Mouse (Mus musculus) heart, embryonic 11.5 days (tissue): Measurements from ENCODE around the gene Eras. TPM values are rescaled to one million over a fixed set of nuclear protein-coding genes. Genes with fewer than 3 reads are reported as not detected.

Source experiments
- ATAC-seq: fragments of 200-750 bp; cut with Nextera tagmentation; replicated peaks from 2 replicates; pipeline ENCODE4 v1.8.0; 2017; ENCODE audit warnings: moderate library complexity; ENCODE audit not compliant: insufficient number of reproducible peaks, low FRiP score, low TSS enrichment
- H3K27ac ChIP-seq: fragments of 300-500 bp; sonication (generic); 2 replicates; pipeline ENCODE4 v1.5.1; 2014; ENCODE audit warnings: mild to moderate bottlenecking, low read depth, low read length
- H3K27me3 ChIP-seq: fragments of 300-500 bp; sonication (generic); 2 replicates; pipeline ENCODE4 v1.6.1; 2014; ENCODE audit warnings: mild to moderate bottlenecking, low read length, mixed read lengths; ENCODE audit not compliant: control insufficient read depth, insufficient read depth
- H3K36me3 ChIP-seq: fragments of 300-500 bp; sonication (generic); 2 replicates; pipeline ENCODE4 v1.6.1; 2014; ENCODE audit warnings: mild to moderate bottlenecking, low read length, moderate library complexity, mixed read lengths; ENCODE audit not compliant: control insufficient read depth, insufficient read depth
- H3K4me1 ChIP-seq: fragments of 300-500 bp; sonication (generic); 2 replicates; pipeline ENCODE4 v1.6.1; 2014; ENCODE audit warnings: low read length; ENCODE audit not compliant: control insufficient read depth, insufficient read depth
- H3K4me2 ChIP-seq: fragments of 300-500 bp; sonication (generic); 2 replicates; pipeline ENCODE4 v1.6.1; 2014; ENCODE audit warnings: mild to moderate bottlenecking, moderate library complexity
- H3K4me3 ChIP-seq: fragments of 300-500 bp; sonication (generic); 2 replicates; pipeline ENCODE4 v1.5.1; 2014; ENCODE audit warnings: low read depth, low read length
- H3K9ac ChIP-seq: fragments of 300-500 bp; sonication (generic); 2 replicates; pipeline ENCODE4 v1.6.1; 2014; ENCODE audit warnings: mild to moderate bottlenecking, low read depth, low read length, moderate library complexity
- H3K9me3 ChIP-seq: fragments of 300-500 bp; sonication (generic); replicated peaks from 2 replicates; pipeline ENCODE4 v1.6.1; 2016; ENCODE audit warnings: low read length; ENCODE audit not compliant: control insufficient read depth
- WGBS: fragments of 180-500 bp; shearing (Covaris S2); extraction: QIAGEN DNeasy Blood & Tissue Kit; methylation state at CpG from one replicate; pipeline ENCODE4 v1.1.7; 2014; ENCODE audit not compliant: insufficient replicate concordance; 5-methylcytosine and 5-hydroxymethylcytosine counted together
- polyA plus RNA-seq: library from polyadenylated mRNA; unstranded; fragments of >200 nt; fragmentation: Nextera tagmentation; extraction: Ambion mirVana; gene quantifications from 2 replicates; pipeline ENCODE4 v1.2.1, GENCODE M21; 2014

Gene Eras
- polyA plus RNA-seq, 1 experiment from 2014 or later = not detected

GRCm38 (mm10) chrX:7958868-7959267, 30.5 kb upstream of the Eras start:
- no peak overlapping the region for H3K4me3 ChIP-seq
- H3K9me3 ChIP-seq = no peaks in the 10 kb centered on the region
- H3K27me3 ChIP-seq = no peaks in the 10 kb centered on the region; the same call in 1 of the 2 replicates
- H3K4me1 ChIP-seq = no peaks in the 10 kb centered on the region
- no peak for ATAC-seq
- H3K4me2 ChIP-seq = no peak overlapping the region
- H3K9ac ChIP-seq = no peak overlapping the region
- no peaks in the 10 kb centered on the region for H3K36me3 ChIP-seq
- 90% methylated on average over 9 of the region's 9 CpGs for WGBS
- no peak overlapping the region for H3K27ac ChIP-seq

GRCm38 (mm10) chrX:7950091-7950490, 21.7 kb upstream of the Eras start:
- H3K36me3 ChIP-seq = no peaks in the 10 kb centered on the region
- no peaks in the 10 kb centered on the region for H3K27me3 ChIP-seq
- H3K4me2 ChIP-seq = no peak overlapping the region
- 86% methylated on average over 7 of the region's 7 CpGs for WGBS
- H3K27ac ChIP-seq = no peak overlapping the region
- ATAC-seq = no peak
- no peak overlapping the region for H3K9ac ChIP-seq
- H3K4me1 ChIP-seq = no peaks in the 10 kb centered on the region
- no peak overlapping the region for H3K4me3 ChIP-seq
- no peaks in the 10 kb centered on the region for H3K9me3 ChIP-seq

GRCm38 (mm10) chrX:7947900-7948492, 19.6 kb upstream of the Eras start:
- H3K36me3 ChIP-seq = no peaks in the 10 kb centered on the region
- no peaks in the 10 kb centered on the region for H3K27me3 ChIP-seq
- peak; percentile 93 for ATAC-seq
- no peaks in the 10 kb centered on the region for H3K9me3 ChIP-seq
- H3K4me2 ChIP-seq = peak overlapping the region; percentile 62
- peak overlapping the region; percentile 53 for H3K4me3 ChIP-seq
- peak overlapping the region; percentile 35; the same call in 1 of the 2 replicates for H3K27ac ChIP-seq
- no peaks in the 10 kb centered on the region for H3K4me1 ChIP-seq
- peak overlapping the region; percentile 63; the same call in 1 of the 2 replicates for H3K9ac ChIP-seq
- 10% methylated on average over 38 of the region's 38 CpGs for WGBS

- no peaks in the 10 kb centered on the region for H3K27me3 ChIP-seq
- WGBS = 13% methylated on average over 35 of the region's 37 CpGs
- H3K4me3 ChIP-seq = peak within 1 kb of the TSS; percentile 53
- H3K4me1 ChIP-seq = no peaks in the 10 kb centered on the region
- peak within 1 kb of the TSS; percentile 67; the same call in 1 of the 2 replicates for H3K9ac ChIP-seq
- peak; percentile 44 for ATAC-seq
- H3K36me3 ChIP-seq = no peaks in the 10 kb centered on the region
- H3K4me2 ChIP-seq = peak within 1 kb of the TSS; percentile 62
- no peaks in the 10 kb centered on the region for H3K9me3 ChIP-seq
- H3K27ac ChIP-seq = peak within 1 kb of the TSS; percentile 35; the same call in 1 of the 2 replicates
These were observed 18.9 kb upstream of the Eras start, which contains the start of gene Hdac6 for GRCm38 (mm10) chrX:7947108-7947899. TSS of gene Hdac6 (minus strand) at chrX:7947889.

GRCm38 (mm10) chrX:7945618-7946017, 17.2 kb upstream of the Eras start:
- Histone ChIP-seq H3K36me3 (no peaks in the 10 kb centered on the region), H3K4me3 (no peak overlapping the region), H3K4me2 (no peak overlapping the region), H3K4me1 (no peaks in the 10 kb centered on the region), H3K9me3 (no peaks in the 10 kb centered on the region), H3K27me3 (no peaks in the 10 kb centered on the region), H3K9ac (no peak overlapping the region), H3K27ac (no peak overlapping the region)
- 84% methylated on average over 8 of the region's 8 CpGs for WGBS
- no peak for ATAC-seq

GRCm38 (mm10) chrX:7937667-7938066, 9.3 kb upstream of the Eras start:
- ATAC-seq = no peak
- WGBS = 89% methylated on average over 6 of the region's 6 CpGs
- Histone ChIP-seq H3K4me2 (no peak overlapping the region), H3K4me3 (no peak overlapping the region), H3K36me3 (no peaks in the 10 kb centered on the region; the same call in 1 of the 2 replicates), H3K9me3 (no peaks in the 10 kb centered on the region), H3K9ac (no peak overlapping the region), H3K4me1 (no peaks in the 10 kb centered on the region), H3K27me3 (no peaks in the 10 kb centered on the region), H3K27ac (no peak overlapping the region)

GRCm38 (mm10) chrX:7936874-7937273, 8.5 kb upstream of the Eras start:
- no peak overlapping the region for H3K4me3 ChIP-seq
- no peaks in the 10 kb centered on the region for H3K4me1 ChIP-seq
- no peaks in the 10 kb centered on the region; the same call in 1 of the 2 replicates for H3K36me3 ChIP-seq
- H3K27ac ChIP-seq = no peak overlapping the region
- WGBS = 44% methylated on average over 11 of the region's 11 CpGs
- H3K4me2 ChIP-seq = no peak overlapping the region
- H3K27me3 ChIP-seq = no peaks in the 10 kb centered on the region
- ATAC-seq = no peak
- H3K9ac ChIP-seq = no peak overlapping the region
- no peaks in the 10 kb centered on the region for H3K9me3 ChIP-seq

GRCm38 (mm10) chrX:7927116-7927515, 1.3 kb downstream of the Eras start:
- H3K4me3 ChIP-seq = no peak overlapping the region
- WGBS = 19% methylated on average over 10 of the region's 10 CpGs

More at GRCm38 (mm10) chrX:7927116-7927515, 1.3 kb downstream of the Eras start:
- Histone ChIP-seq H3K27me3 (peaks cover 55% of the 10 kb centered on the region), H3K4me2 (peak overlapping the region; percentile 24), H3K9me3 (peaks cover 3% of the 10 kb centered on the region; the same call in 1 of the 2 replicates), H3K4me1 (no peaks in the 10 kb centered on the region), H3K9ac (no peak overlapping the region), H3K27ac (no peak overlapping the region), H3K36me3 (no peaks in the 10 kb centered on the region)
- ATAC-seq = no peak
